Mouse (Mus musculus) spleen, postnatal 14 days (tissue): ENCODE results near the gene Dnttip1.
A peak's percentile ranks its signal among the peaks of the same experiment; 100 is the strongest.
"Not testable (repeated sequence)": the region's sequence is repeated elsewhere in the genome, so short reads cannot be mapped to it uniquely, and the experiment has no call there.

Experiments used
- DNase-seq, 2 experiments: peaks; one replicate each; pipeline ENCODE4 v3.0.0; 2021 to 2022; ENCODE audit warnings: low spot score in 2 of 2

The Dnttip1 gene

GRCm38 (mm10) chr2:164745843-164746479 lies at the start of gene Dnttip1, which contains the start of gene Wfdc3:
TSS of gene Dnttip1 (plus strand) at chr2:164745983.
TSS of gene Wfdc3 (minus strand) at chr2:164745931.
- DNase-seq, result peak; percentile 88 to 93

- no peak for DNase-seq
These were observed 47.6 kb upstream of the Dnttip1 start, which contains the start of gene Spint4 for GRCm38 (mm10) chr2:164698201-164698600. TSS of gene Spint4 (plus strand) at chr2:164698501.

GRCm38 (mm10) chr2:164700959-164701358 lies 44.8 kb upstream of the Dnttip1 start:
- no peak for DNase-seq

- no peak for DNase-seq
These were observed 44.0 kb upstream of the Dnttip1 start for GRCm38 (mm10) chr2:164701761-164702160.

- DNase-seq, result no peak
These were observed 41.5 kb upstream of the Dnttip1 start for GRCm38 (mm10) chr2:164704235-164704634.

GRCm38 (mm10) chr2:164705328-164705727 lies 40.5 kb upstream of the Dnttip1 start:
- DNase-seq, result no peak

GRCm38 (mm10) chr2:164705991-164706390 lies 39.8 kb upstream of the Dnttip1 start:
- no peak for DNase-seq

GRCm38 (mm10) chr2:164715005-164715404 lies 30.8 kb upstream of the Dnttip1 start, which contains the start of gene Spint5:
TSS of gene Spint5 (plus strand) at chr2:164715305.
- DNase-seq, result no peak

GRCm38 (mm10) chr2:164716194-164716786 lies 29.5 kb upstream of the Dnttip1 start:
- DNase-seq, result not testable (repeated sequence)

GRCm38 (mm10) chr2:164723276-164723675 lies 22.5 kb upstream of the Dnttip1 start:
- no peak for DNase-seq

- DNase-seq, result peak; percentile 33 to 63
These were observed 19.7 kb upstream of the Dnttip1 start for GRCm38 (mm10) chr2:164725895-164726619.

GRCm38 (mm10) chr2:164731719-164732118 lies 14.1 kb upstream of the Dnttip1 start:
- no peak for DNase-seq

GRCm38 (mm10) chr2:164733259-164733658 lies 12.5 kb upstream of the Dnttip1 start:
- no peak for DNase-seq

GRCm38 (mm10) chr2:164734839-164735238 lies 10.9 kb upstream of the Dnttip1 start:
- DNase-seq, result no peak

- no peak for DNase-seq
These were observed 10.3 kb upstream of the Dnttip1 start for GRCm38 (mm10) chr2:164735446-164735845.

- no peak for DNase-seq
These were observed 8.2 kb upstream of the Dnttip1 start for GRCm38 (mm10) chr2:164737377-164738090.

- DNase-seq, result no peak
These were observed 5.9 kb upstream of the Dnttip1 start for GRCm38 (mm10) chr2:164739876-164740275.

GRCm38 (mm10) chr2:164744987-164745386 lies 796 bp upstream of the Dnttip1 start:
- DNase-seq, result no peak

- no peak for DNase-seq
These were observed 910 bp downstream of the Dnttip1 start for GRCm38 (mm10) chr2:164746693-164747092.

- DNase-seq, result no peak
These were observed 2.4 kb downstream of the Dnttip1 start for GRCm38 (mm10) chr2:164748191-164748590.

- DNase-seq, result no peak
These were observed 3.2 kb downstream of the Dnttip1 start for GRCm38 (mm10) chr2:164748991-164749390.

- no peak for DNase-seq
These were observed 6.7 kb downstream of the Dnttip1 start for GRCm38 (mm10) chr2:164752454-164752853.
